Mouse (Mus musculus): ENCODE data around the gene Stk16. TPM values are rescaled to one million over a fixed set of nuclear protein-coding genes. Genes with fewer than 3 reads are reported as not detected.

The Stk16 gene
- polyA plus RNA-seq, 1 experiment from 2014 or later: 96.5 TPM

Small RNAs within 50 kb of the gene (microRNA-seq; reads per million reads assigned to microRNA genes)
- gene Gm27943: not detected

Other genes starting within 250 kb of the Stk16 start
- gene Nhej1, start 85.6 kb upstream of the Stk16 start, polyA plus RNA-seq (2015; fragmentation: Nextera tagmentation; extraction: Ambion mirVana): 7.5 and 8.8 TPM in 2 replicates
- 1.1 TPM in 2 replicates for gene Slc23a3, start 76.9 kb upstream of the Stk16 start, polyA plus RNA-seq (2015; fragmentation: Nextera tagmentation; extraction: Ambion mirVana)
- gene Cnppd1, start 68.1 kb upstream of the Stk16 start, polyA plus RNA-seq (2015; fragmentation: Nextera tagmentation; extraction: Ambion mirVana): 39.2 and 40.9 TPM in 2 replicates
- 33.9 TPM in 2 replicates for gene Retreg2, start 68.1 kb upstream of the Stk16 start, polyA plus RNA-seq (2015; fragmentation: Nextera tagmentation; extraction: Ambion mirVana)
- 30.4 and 31.7 TPM in 2 replicates for gene Zfand2b, start 42.2 kb upstream of the Stk16 start, polyA plus RNA-seq (2015; fragmentation: Nextera tagmentation; extraction: Ambion mirVana)
- gene Abcb6, start 30.4 kb upstream of the Stk16 start, polyA plus RNA-seq (2015; fragmentation: Nextera tagmentation; extraction: Ambion mirVana): 15.2 and 16.1 TPM in 2 replicates
- gene Ankzf1, start 18.7 kb upstream of the Stk16 start, polyA plus RNA-seq (2015; fragmentation: Nextera tagmentation; extraction: Ambion mirVana): 22.8 and 32.0 TPM in 2 replicates
- 31.7 and 34.9 TPM in 2 replicates for gene Atg9a, start 18.6 kb upstream of the Stk16 start, polyA plus RNA-seq (2015; fragmentation: Nextera tagmentation; extraction: Ambion mirVana)
- gene Glb1l, start within 50 bp of the Stk16 start, polyA plus RNA-seq (2015; fragmentation: Nextera tagmentation; extraction: Ambion mirVana): 7.7 and 8.8 TPM in 2 replicates
- 63.3 and 81.2 TPM in 2 replicates for gene Tuba4a, start 9.0 kb downstream of the Stk16 start, polyA plus RNA-seq (2015; fragmentation: Nextera tagmentation; extraction: Ambion mirVana)
- 0.24 TPM in 1 of 2 replicates, not detected in the other for gene A630095N17Rik, start 21.3 kb downstream of the Stk16 start, polyA plus RNA-seq (2015; fragmentation: Nextera tagmentation; extraction: Ambion mirVana)
- 45.6 and 46.0 TPM in 2 replicates for gene Dnajb2, start 25.6 kb downstream of the Stk16 start, polyA plus RNA-seq (2015; fragmentation: Nextera tagmentation; extraction: Ambion mirVana)
- 0.44 and 0.62 TPM in 2 replicates for gene Ptprn, start 53.7 kb downstream of the Stk16 start, polyA plus RNA-seq (2015; fragmentation: Nextera tagmentation; extraction: Ambion mirVana)
- gene Resp18, start 67.6 kb downstream of the Stk16 start, polyA plus RNA-seq (2015; fragmentation: Nextera tagmentation; extraction: Ambion mirVana): 0.76 TPM in 1 of 2 replicates, not detected in the other
- 129 and 131 TPM in 2 replicates for gene Dnpep, start 107.2 kb downstream of the Stk16 start, polyA plus RNA-seq (2015; fragmentation: Nextera tagmentation; extraction: Ambion mirVana)
- 469 and 480 TPM in 2 replicates for gene Des, start 149.5 kb downstream of the Stk16 start, polyA plus RNA-seq (2015; fragmentation: Nextera tagmentation; extraction: Ambion mirVana)
- gene Speg, start 164.5 kb downstream of the Stk16 start, polyA plus RNA-seq (2015; fragmentation: Nextera tagmentation; extraction: Ambion mirVana): 41.1 and 46.4 TPM in 2 replicates
- gene Gmppa, start 225.1 kb downstream of the Stk16 start, polyA plus RNA-seq (2015; fragmentation: Nextera tagmentation; extraction: Ambion mirVana): 72.6 and 85.3 TPM in 2 replicates
- gene Asic4, start 239.6 kb downstream of the Stk16 start, polyA plus RNA-seq (2015; fragmentation: Nextera tagmentation; extraction: Ambion mirVana): 0.08 and 0.27 TPM in 2 replicates

Measured in heart, embryonic 16.5 days (tissue).